Mouse (Mus musculus) natural killer cell, adult 2 months (primary cell): ENCODE measurements around the gene Gda.
A peak's percentile ranks its signal among the peaks of the same experiment; 100 is the strongest.

ENCODE experiments used
- DNase-seq, 2 experiments: peaks; one replicate each; pipeline ENCODE4 v3.0.0; 2022; ENCODE audit warnings: low spot score in 2 of 2

Gene Gda

DNA sequence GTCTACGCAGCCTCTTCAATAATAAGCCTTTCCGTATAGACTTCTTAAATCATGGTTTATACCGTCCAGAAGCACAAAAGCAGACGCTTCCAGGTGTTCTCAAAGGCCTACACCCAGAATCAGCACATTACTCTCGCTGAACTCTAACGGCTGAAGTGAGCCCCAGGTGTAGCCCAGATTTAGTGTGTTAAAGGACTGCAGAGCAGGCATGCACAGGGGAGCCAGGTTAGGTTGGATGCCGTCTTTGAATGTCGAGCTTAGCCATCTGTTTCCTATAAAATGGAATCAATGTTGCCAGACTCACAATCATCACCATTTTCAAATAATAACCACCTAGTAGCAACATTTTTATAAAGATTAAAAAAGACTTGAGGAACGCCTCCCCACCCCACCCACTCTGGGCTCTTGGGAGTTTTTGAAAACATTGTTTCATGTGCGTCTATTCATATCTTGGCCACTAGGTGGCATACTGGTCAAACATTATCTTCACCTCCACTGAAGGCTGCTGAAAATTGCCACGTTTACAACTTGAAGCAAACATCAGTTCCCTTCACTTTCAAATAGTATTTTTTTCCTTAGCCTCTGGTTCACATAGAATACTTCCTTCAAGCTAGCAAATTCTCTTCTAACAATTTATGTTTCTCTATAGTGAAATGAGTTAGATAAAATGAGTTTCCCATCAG is 100.0 kb downstream of the Gda start:
- DNase-seq, result peak in 1 of 2 experiments; percentile 35

DNA sequence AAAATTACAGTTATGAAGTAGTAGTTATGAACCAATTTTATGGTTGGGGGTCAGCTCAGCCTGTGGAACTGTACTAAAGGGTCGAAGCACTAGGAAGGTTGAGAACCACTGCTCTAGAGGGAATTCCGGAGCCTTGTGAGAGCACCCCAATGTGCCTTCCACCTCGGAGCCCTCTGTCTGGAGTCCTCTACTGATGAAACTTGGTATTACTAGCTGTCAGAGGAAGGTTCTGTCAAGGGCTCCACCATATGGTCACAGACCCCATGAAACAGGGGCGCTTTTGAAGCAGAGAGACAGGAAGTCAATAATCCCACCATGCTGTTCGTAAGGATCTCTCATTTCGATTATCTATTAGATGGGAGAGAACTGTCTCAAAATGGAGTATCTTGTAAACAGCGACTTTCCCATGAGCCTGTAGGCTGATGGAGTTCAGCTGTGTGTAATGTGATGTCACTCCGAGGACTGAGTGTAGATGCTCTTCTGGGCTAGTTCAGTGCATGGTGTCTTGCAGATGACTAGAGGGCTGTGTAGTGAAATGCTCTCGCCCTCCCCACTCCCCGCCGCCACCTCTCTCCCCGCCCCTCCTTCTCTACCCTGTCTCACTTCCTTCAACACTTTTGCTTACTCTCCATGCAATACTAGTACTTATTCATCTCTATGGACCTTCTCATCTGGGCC is 100.7 kb downstream of the Gda start:
- no peak for DNase-seq

GRCm38 (mm10) chr19:21371337-21371736 is 101.9 kb downstream of the Gda start:
- DNase-seq, result no peak

DNA sequence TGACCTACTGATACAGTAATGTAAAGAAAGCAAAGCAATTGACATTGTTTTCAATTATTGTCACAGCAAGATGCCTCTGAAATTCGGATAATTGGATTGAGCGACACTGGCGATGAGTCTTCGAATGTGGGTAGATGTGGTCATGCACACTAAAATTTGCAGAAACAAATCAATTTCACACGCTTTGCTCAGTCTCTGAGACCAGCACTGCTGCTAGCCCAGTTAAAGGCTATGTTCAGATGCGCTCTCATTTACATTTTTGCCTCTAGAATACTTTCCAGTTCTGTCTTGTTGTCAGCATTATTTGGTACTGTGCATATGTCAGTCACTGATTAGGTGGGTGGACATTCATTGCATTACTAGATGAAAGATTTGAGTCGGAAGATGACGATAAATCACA is 102.5 kb downstream of the Gda start:
- DNase-seq, result no peak

DNA sequence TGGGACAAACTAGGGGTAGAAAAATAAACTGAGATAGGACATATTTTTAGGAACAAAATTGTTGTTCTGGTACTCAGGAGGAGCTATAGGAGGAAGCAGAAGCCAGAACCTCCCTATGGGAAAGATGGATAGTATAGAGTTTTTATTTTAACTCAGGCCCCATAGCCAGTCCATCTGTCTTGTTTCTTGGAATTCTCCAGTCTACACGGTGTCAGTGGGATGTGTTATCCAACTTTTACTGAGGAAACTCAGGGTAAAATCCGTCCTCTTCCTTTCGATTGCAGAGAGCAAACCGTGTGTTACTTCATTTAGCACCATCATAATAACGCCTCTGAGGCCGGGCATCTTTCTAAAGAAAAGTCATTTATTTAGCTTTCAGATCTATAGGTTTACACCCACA is 104.1 kb downstream of the Gda start:
- DNase-seq, result no peak

DNA sequence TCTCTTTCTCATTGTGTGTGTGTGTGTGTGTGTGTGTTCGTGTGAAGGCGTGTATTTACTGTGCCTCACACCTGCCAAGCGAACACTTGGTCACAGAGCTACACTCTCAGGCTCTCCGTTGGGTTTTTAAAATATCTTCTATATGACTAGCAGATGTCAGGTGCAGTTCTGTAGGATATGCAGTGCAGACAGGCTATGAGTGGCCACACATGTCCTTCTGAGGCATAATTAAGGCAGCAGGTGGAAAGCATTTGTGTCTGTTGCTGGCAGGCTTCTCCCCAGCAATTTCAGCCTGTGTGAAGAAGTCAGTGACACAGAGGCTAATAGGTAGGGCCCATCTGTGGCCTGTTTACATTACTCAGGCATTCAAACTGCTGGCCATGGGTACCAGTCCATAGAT is 104.7 kb downstream of the Gda start:
- DNase-seq, result no peak

GRCm38 (mm10) chr19:21357792-21358191 is 115.5 kb downstream of the Gda start:
- no peak for DNase-seq

DNA sequence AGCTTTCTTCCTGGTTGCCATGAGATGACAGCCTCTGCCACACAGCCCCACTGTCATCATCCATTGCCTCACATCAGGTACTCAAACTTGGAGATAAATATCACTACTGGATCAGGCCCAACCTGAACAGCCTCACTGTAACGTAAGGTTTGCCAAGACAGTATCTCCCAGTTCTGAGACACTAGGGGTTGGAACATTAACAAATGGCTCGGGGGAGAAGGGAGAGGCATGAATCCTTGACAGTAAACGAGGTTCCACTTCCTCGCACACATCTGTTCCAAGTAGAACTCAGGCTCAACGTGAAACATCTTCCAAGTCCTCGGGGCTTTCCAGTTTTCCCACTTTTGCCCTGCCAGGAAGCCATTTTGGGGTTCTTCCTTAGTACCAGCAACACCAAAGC is 123.6 kb downstream of the Gda start:
- no peak for DNase-seq

- no peak for DNase-seq
Observed at GRCm38 (mm10) chr19:21346646-21347045, 126.6 kb downstream of the Gda start.
